Mouse (Mus musculus) intestine, postnatal 0 days (tissue): ENCODE measurements around the gene Bcan. TPM values are rescaled to one million over a fixed set of nuclear protein-coding genes. Genes with fewer than 3 reads are reported as not detected.

Experiments used
- ATAC-seq: fragments of 200-750 bp; cut with Nextera tagmentation; 2 replicates; pipeline ENCODE4 v1.8.0; 2017; ENCODE audit warnings: mild to moderate bottlenecking, moderate TSS enrichment, moderate library complexity
- H3K27ac ChIP-seq: fragments of 300-500 bp; sonication (generic); 2 replicates; pipeline ENCODE4 v1.5.1; 2014; ENCODE audit warnings: mild to moderate bottlenecking, low read depth, low read length, moderate library complexity
- H3K27me3 ChIP-seq: fragments of 300-500 bp; sonication (generic); replicated peaks from 2 replicates; pipeline ENCODE4 v1.6.1; 2014; ENCODE audit warnings: low read length, mixed read lengths; ENCODE audit not compliant: control insufficient read depth, insufficient read depth
- H3K36me3 ChIP-seq: fragments of 300-500 bp; sonication (generic); 2 replicates; pipeline ENCODE4 v1.6.1; 2014; ENCODE audit warnings: mild to moderate bottlenecking, moderate library complexity; ENCODE audit not compliant: control insufficient read depth, insufficient read depth
- H3K4me1 ChIP-seq: fragments of 300-500 bp; sonication (generic); replicated peaks from 2 replicates; pipeline ENCODE4 v1.6.1; 2014; ENCODE audit warnings: antibody characterized with exemption, low read length, mixed read lengths; ENCODE audit not compliant: control insufficient read depth, insufficient read depth
- H3K4me2 ChIP-seq: fragments of 300-500 bp; sonication (generic); replicated peaks from 2 replicates; pipeline ENCODE4 v1.6.1; 2014; ENCODE audit warnings: low read depth, mild to moderate bottlenecking, moderate library complexity
- H3K4me3 ChIP-seq: fragments of 300-500 bp; sonication (generic); 2 replicates; pipeline ENCODE4 v1.5.1; 2014; ENCODE audit warnings: low read depth, low read length
- H3K9ac ChIP-seq: fragments of 300-500 bp; sonication (generic); 2 replicates; pipeline ENCODE4 v1.6.1; 2014; ENCODE audit warnings: mild to moderate bottlenecking, low read depth, low read length
- H3K9me3 ChIP-seq: fragments of 300-500 bp; sonication (generic); 2 replicates; pipeline ENCODE4 v1.6.1; 2016; ENCODE audit warnings: mixed run types; ENCODE audit not compliant: control insufficient read depth
- CTCF ChIP-seq: sonication (generic); IDR thresholded peaks from 2 replicates; pipeline ENCODE4 v1.5.1; 2016; ENCODE audit warnings: low read depth, mild to moderate bottlenecking, control low read depth, antibody characterized with exemption, moderate library complexity
- WGBS: fragments of 180-500 bp; shearing (Covaris S2); extraction: QIAGEN DNeasy Blood & Tissue Kit; methylation state at CpG from one replicate; pipeline ENCODE4 v1.1.7; 2014; 5-methylcytosine and 5-hydroxymethylcytosine counted together
- polyA plus RNA-seq: library from polyadenylated mRNA; unstranded; fragments of >200 nt; fragmentation: Nextera tagmentation; extraction: Ambion mirVana; gene quantifications from 2 replicates; pipeline ENCODE4 v1.2.1, GENCODE M21; 2015

Gene Bcan
- polyA plus RNA-seq, 1 experiment from 2014 or later: 0.17 TPM

GRCm38 (mm10) chr3:87998747-87999146, 1.3 kb downstream of the Bcan start:
- TF ChIP-seq CTCF: no peak
- H3K4me3 ChIP-seq: no peak overlapping the region

DNA sequence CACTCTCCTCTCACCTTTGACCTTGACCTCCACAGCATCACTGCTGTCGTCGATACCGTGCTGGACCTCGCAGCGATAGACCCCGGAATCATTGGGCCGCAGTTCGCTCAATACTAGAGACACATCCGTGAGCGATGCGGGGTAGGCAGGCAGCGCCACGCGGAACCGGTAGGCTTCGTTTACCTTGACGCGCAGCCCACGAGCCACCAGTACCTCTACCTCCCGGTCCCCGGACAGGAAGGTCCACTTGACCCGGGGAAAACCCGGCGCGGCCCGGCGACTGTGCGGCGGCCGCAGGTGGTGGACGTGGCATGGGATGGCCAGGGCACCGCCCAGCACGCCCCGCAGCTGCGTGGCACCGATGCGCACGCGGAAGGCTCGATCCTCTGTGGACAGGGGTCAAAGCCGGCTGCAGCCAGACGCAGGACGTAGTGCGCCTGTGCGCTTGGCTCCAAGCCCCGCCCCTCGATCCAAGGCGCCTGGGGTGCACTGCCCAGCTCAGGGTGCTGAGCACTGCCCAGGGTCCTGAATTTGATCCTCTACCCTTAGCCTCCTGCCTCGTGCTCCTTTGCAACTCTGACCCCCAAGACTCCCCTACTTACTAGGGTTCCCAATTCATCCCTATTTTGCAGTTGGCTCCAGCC, 2.9 kb downstream of the Bcan start:
- H3K4me3 ChIP-seq: peak overlapping the region; percentile 35
- H3K36me3 ChIP-seq: no peaks in the 10 kb centered on the region
- peak overlapping the region; percentile 59 for H3K4me2 ChIP-seq
- WGBS: 2% methylated on average over 49 of the region's 49 CpGs
- no peaks in the 10 kb centered on the region for H3K9me3 ChIP-seq
- no peak overlapping the region for H3K27ac ChIP-seq
- H3K9ac ChIP-seq: no peak overlapping the region
- ATAC-seq: 0 out of 2 replicates have a peak, but pooled peaks have one; percentile 14
- peaks cover 93% of the 10 kb centered on the region for H3K27me3 ChIP-seq
- peaks cover 4% of the 10 kb centered on the region; the same call in 1 of the 2 replicates for H3K4me1 ChIP-seq
- TF ChIP-seq CTCF: no peak

More at GRCm38 (mm10) chr3:87998747-87999146, 1.3 kb downstream of the Bcan start:
- H3K4me2 ChIP-seq: no peak overlapping the region
- ATAC-seq: no peak
- peaks cover 4% of the 10 kb centered on the region; the same call in 1 of the 2 replicates for H3K4me1 ChIP-seq
- 8% methylated on average over 7 of the region's 7 CpGs for WGBS
- no peaks in the 10 kb centered on the region for H3K9me3 ChIP-seq
- H3K36me3 ChIP-seq: no peaks in the 10 kb centered on the region
- H3K9ac ChIP-seq: no peak overlapping the region
- H3K27me3 ChIP-seq: peaks cover 89% of the 10 kb centered on the region
- no peak overlapping the region for H3K27ac ChIP-seq

DNA sequence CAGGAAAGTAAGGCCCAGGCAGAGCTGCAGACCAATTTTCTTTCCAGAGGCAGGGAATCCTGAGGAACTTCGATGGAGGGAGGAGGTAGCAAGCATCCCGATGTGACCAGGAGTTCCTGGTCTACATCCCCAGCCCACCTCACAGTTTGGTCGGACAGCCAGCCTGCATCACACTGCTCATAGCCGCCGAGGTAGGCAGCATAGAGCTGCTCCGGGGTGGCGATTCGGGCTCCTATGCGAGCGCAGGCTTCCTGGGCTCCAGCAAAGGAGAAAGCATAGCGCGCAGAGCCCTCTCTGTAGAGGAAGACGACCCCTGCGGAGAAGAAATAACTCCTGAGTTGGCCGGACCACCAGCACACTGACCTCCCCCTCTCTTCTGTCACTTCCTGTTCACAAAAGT, 3.6 kb downstream of the Bcan start:
- H3K27me3 ChIP-seq: peaks cover 86% of the 10 kb centered on the region
- H3K36me3 ChIP-seq: no peaks in the 10 kb centered on the region
- H3K4me1 ChIP-seq: peaks cover 4% of the 10 kb centered on the region; the same call in 1 of the 2 replicates
- H3K4me2 ChIP-seq: no peak overlapping the region; the same call in 1 of the 2 replicates
- 3% methylated on average over 15 of the region's 15 CpGs for WGBS
- no peak overlapping the region for H3K27ac ChIP-seq
- no peak overlapping the region for H3K4me3 ChIP-seq
- H3K9me3 ChIP-seq: no peaks in the 10 kb centered on the region
- TF ChIP-seq CTCF: no peak
- H3K9ac ChIP-seq: no peak overlapping the region
- ATAC-seq: no peak

DNA sequence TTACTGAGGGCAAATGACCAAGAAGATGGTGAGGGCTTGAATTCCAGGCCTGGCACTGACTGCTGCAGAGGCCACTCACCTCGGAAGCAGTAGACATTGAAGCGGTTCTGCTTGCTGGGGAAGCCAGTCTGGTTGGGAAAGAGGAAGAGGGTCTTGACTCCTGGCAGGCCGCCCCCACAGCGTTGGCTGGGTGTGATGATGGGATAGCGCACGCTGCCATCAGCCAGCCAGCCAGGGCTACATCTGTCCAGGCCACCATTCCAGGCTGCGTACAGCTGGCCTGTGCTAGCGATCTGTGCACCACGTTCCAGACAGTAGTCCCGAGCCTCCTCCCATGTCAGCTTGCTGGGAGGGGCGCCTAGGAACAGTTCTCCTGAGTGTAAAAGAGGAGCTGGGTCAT, 4.7 kb downstream of the Bcan start:
- TF ChIP-seq CTCF: no peak
- H3K4me3 ChIP-seq: no peak overlapping the region
- no peak overlapping the region for H3K4me2 ChIP-seq
- H3K4me1 ChIP-seq: peaks cover 4% of the 10 kb centered on the region; the same call in 1 of the 2 replicates
- no peaks in the 10 kb centered on the region for H3K9me3 ChIP-seq
- no peak for ATAC-seq
- H3K9ac ChIP-seq: no peak overlapping the region
- H3K27me3 ChIP-seq: peaks cover 82% of the 10 kb centered on the region
- no peaks in the 10 kb centered on the region for H3K36me3 ChIP-seq
- 33% methylated on average over 11 of the region's 11 CpGs for WGBS
- H3K27ac ChIP-seq: no peak overlapping the region

DNA sequence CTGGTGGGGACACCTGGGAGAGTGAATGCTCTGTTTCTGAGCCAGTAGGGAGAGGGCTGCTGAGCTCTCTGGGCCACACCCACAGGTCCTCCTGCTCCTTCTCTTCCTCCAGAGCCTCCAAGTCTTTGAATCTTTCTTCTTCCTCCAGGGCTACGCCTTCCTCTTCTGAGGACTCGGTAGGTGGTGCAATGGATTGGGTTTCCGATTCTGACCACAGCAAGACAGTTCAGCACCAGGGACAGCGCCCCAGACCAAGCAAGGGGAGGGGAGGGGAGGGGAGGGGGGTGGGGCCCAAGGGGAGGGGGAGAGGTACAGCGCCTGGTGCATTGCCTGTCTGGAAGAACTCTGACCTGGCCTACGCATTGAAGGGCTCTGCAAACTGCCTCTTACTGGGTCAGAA, 6.6 kb downstream of the Bcan start:
- Histone ChIP-seq H3K36me3 (no peaks in the 10 kb centered on the region), H3K27ac (no peak overlapping the region), H3K4me1 (peaks cover 4% of the 10 kb centered on the region; the same call in 1 of the 2 replicates), H3K9me3 (no peaks in the 10 kb centered on the region), H3K4me2 (no peak overlapping the region), H3K4me3 (no peak overlapping the region), H3K9ac (no peak overlapping the region), H3K27me3 (peaks cover 76% of the 10 kb centered on the region)
- 3% methylated on average over 6 of the region's 6 CpGs for WGBS
- TF ChIP-seq CTCF: no peak
- no peak for ATAC-seq

DNA sequence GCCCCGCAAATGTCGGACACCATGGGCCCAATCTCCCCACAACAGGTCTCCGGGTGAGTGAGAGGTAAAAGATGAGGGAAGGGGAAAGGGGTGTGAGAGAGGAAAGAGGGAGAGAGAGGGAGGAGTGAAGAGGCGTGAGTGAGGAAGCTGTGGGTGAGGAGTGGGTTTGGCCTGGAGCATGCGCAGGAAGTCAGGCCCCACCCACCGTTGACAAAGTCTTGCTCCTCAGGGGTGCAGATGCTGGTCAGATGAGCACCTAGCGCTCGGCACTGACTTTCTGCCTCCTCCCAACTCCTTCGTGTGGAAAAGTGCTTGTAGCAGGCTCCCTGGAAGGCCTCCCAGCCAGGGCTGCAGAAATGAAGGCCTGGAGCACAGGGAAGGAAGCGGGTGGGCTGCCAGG, 10.1 kb downstream of the Bcan start:
- Histone ChIP-seq H3K4me2 (no peak overlapping the region), H3K4me3 (no peak overlapping the region), H3K36me3 (no peaks in the 10 kb centered on the region), H3K9me3 (no peaks in the 10 kb centered on the region), H3K27ac (no peak overlapping the region), H3K27me3 (peaks cover 48% of the 10 kb centered on the region), H3K9ac (no peak overlapping the region), H3K4me1 (peaks cover 13% of the 10 kb centered on the region; the same call in 1 of the 2 replicates)
- TF ChIP-seq CTCF: no peak
- no peak for ATAC-seq
- WGBS: 38% methylated on average over 10 of the region's 10 CpGs
